Comparison of ENCODE assay signal across 8 mouse cellular contexts in genomic region chr15:102624970-102625686, GRCm38 (mm10). TPM values are rescaled to one million over a fixed set of nuclear protein-coding genes. Genes with fewer than 3 reads are reported as not detected.
DNase-seq lines count a peak whose midpoint lies in the region; ATAC-seq lines count a peak whose summit lies in the region.

Gene Gm28047, minus strand, starts transcription at chr15:102625067.
Gene Atf7, minus strand, starts transcription at chr15:102625464.

- H3K9ac ChIP-seq in kidney, embryonic 15.5 days, result peak within 1 kb of the TSS; percentile 69

- peak within 1 kb of the TSS; percentile 96 for H3K27ac ChIP-seq in heart, embryonic 10.5 days
- H3K27ac ChIP-seq in kidney, embryonic 15.5 days, result peak within 1 kb of the TSS; percentile 100

- H3K4me2 ChIP-seq in kidney, embryonic 15.5 days, result peak within 1 kb of the TSS; percentile 85

- H3K9me3 ChIP-seq in heart, embryonic 10.5 days, result no peaks in the 10 kb centered on the region
- no peaks in the 10 kb centered on the region for H3K9me3 ChIP-seq in kidney, embryonic 15.5 days (replicated peaks)

- DNase-seq in B cell, adult 2 months, result peak; percentile 99 to 100
- peak; percentile 99 for DNase-seq in brain, adult 2 months (ENCODE audit: low read depth, low spot score)
- peak; percentile 99 for DNase-seq in heart, embryonic 10.5 days (ENCODE audit: low spot score)
- DNase-seq in liver, result peak; percentile 99
- DNase-seq in spleen, postnatal 4 days (ENCODE audit: low spot score in 2 of 2), result peak; percentile 99

- H3K4me1 ChIP-seq in heart, embryonic 10.5 days, result peaks cover 13% of the 10 kb centered on the region
- peaks cover 27% of the 10 kb centered on the region for H3K4me1 ChIP-seq in kidney, embryonic 15.5 days

- H3K4me3 ChIP-seq in heart, embryonic 10.5 days, result peak within 1 kb of the TSS; percentile 72
- peak within 1 kb of the TSS; percentile 68 for H3K4me3 ChIP-seq in kidney, embryonic 15.5 days (replicated peaks)

- ATAC-seq in erythroblast, adult 5-6 weeks (replicated peaks; ENCODE audit: low FRiP score, poor library complexity, severe bottlenecking), result peak; percentile 94
- ATAC-seq in kidney, embryonic 15.5 days (replicated peaks; ENCODE audit: low FRiP score), result peak; percentile 99
- peak; percentile 96 for ATAC-seq in monocyte, adult 5-6 weeks (replicated peaks; ENCODE audit: insufficient number of reproducible peaks, low FRiP score, low TSS enrichment, poor library complexity, severe bottlenecking)

- 0% methylated on average over 51 of the region's 51 CpGs for WGBS in heart, embryonic 10.5 days
- under 1% methylated on average over 51 of the region's 51 CpGs for WGBS in kidney, embryonic 15.5 days

- no peaks in the 10 kb centered on the region for H3K36me3 ChIP-seq in heart, embryonic 10.5 days
- H3K36me3 ChIP-seq in kidney, embryonic 15.5 days, result peaks cover 4% of the 10 kb centered on the region; the same call in 1 of the 2 replicates

- H3K27me3 ChIP-seq in heart, embryonic 10.5 days (ENCODE audit: insufficient read depth, poor library complexity, severe bottlenecking), result no peaks in the 10 kb centered on the region
- H3K27me3 ChIP-seq in kidney, embryonic 15.5 days, result no peaks in the 10 kb centered on the region

RNA-seq across cellular contexts. Expression of gene Gm28047, which starts in this region (rescaled TPM):
- total RNA-seq in erythroblast, adult 5-6 weeks (2015; ENCODE audit: low replicate concordance), result not detected in 2 replicates
- not detected in 2 replicates for total RNA-seq in erythroblast, adult 5-6 weeks (2017; ENCODE audit: low replicate concordance)
- 0.42 TPM in 1 of 2 replicates, not detected in the other for polyA plus RNA-seq in heart, embryonic 10.5 days (2016; fragmentation: Nextera tagmentation; extraction: Ambion mirVana)
- polyA plus RNA-seq in kidney, embryonic 15.5 days (2015; fragmentation: Nextera tagmentation; extraction: Ambion mirVana), result not detected in 2 replicates
- total RNA-seq in monocyte, adult 5-6 weeks (2017), result not detected in 3 replicates

RNA-seq across cellular contexts. Expression of gene Atf7, which starts in this region (rescaled TPM):
- total RNA-seq in erythroblast, adult 5-6 weeks (2015; ENCODE audit: low replicate concordance), result 43.9 and 44.4 TPM in 2 replicates
- total RNA-seq in erythroblast, adult 5-6 weeks (2017; ENCODE audit: low replicate concordance), result 19.9 and 21.7 TPM in 2 replicates
- 24.3 and 26.6 TPM in 2 replicates for polyA plus RNA-seq in heart, embryonic 10.5 days (2016; fragmentation: Nextera tagmentation; extraction: Ambion mirVana)
- 37.6 and 39.4 TPM in 2 replicates for polyA plus RNA-seq in kidney, embryonic 15.5 days (2015; fragmentation: Nextera tagmentation; extraction: Ambion mirVana)
- total RNA-seq in monocyte, adult 5-6 weeks (2017), result 26.9 to 70.4 TPM (median 29.2 TPM) in 3 replicates

Comparison
In these comparisons a context has a peak if more than half of its experiments do, and no peak if none do; other contexts are left out.
1. Peak in every context shown above with its lines: DNase-seq, ATAC-seq, H3K4me3 ChIP-seq and H3K27ac ChIP-seq.